Mouse (Mus musculus): ENCODE data around the gene Camk2d. TPM values are rescaled to one million over a fixed set of nuclear protein-coding genes. Genes with fewer than 3 reads are reported as not detected.

Camk2d gene
- polyA plus RNA-seq, 1 experiment: 5.8 TPM

DNA sequence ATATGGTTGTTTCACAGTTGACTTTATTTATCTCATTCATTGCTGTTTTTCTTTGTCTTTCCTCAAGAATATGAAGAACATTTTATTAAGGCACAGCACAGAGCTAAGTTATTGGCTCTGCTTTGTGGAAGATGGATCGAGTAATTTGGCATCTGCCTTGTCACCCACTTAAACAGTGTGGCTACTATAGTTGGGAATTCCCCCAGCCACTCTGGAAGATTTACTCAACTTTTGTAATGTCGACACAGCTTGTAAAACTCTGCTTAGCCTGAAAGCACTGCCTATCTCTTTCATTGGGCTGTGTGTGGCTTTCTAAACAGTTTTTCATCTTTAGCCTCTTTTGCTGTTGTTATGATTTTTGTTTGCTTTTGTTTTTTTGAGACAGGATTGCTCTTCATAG, 56.3 kb downstream of the Camk2d start:
- Histone ChIP-seq H3K36me3 (ENCODE audit: control insufficient read depth, insufficient read depth, low read length) (no peaks in the 10 kb centered on the region), H3K4me3 (ENCODE audit: control insufficient read depth, low read depth, low read length) (no peak overlapping the region), H3K27me3 (ENCODE audit: control insufficient read depth, insufficient read depth, low read length) (no peaks in the 10 kb centered on the region), H3K27ac (ENCODE audit: control insufficient read depth, insufficient read depth, low read depth, low read length) (no peak overlapping the region), H3K4me1 (ENCODE audit: control insufficient read depth, insufficient read depth, low read length) (no peaks in the 10 kb centered on the region)
- TF ChIP-seq POLR2A (IDR thresholded peaks at IDR 0.05; ENCODE audit: control insufficient read depth, low read depth, low read length): no peak
- no peak for TF ChIP-seq CTCF (IDR thresholded peaks at IDR 0.05; ENCODE audit: control insufficient read depth, insufficient read depth, insufficient replicate concordance, low read depth, low read length)

DNA sequence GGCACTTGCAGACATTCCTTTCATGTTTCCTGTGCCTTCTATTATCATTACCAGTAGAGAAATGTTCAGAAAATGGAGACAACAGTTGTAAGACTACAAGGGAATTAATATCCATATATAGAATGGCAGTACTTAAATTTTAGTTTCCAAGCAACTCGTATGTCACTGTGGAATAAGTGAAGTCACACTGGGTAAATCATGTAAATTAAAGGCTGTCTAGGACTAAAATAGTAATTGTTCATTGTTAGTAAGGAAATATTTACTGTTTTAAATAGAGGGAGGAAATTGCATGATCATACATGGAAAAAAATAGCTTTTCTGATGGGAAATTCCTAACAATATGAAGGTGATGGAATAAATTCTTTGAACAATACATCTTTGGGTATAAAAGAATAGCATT, 57.0 kb downstream of the Camk2d start:
- H3K4me3 ChIP-seq (ENCODE audit: control insufficient read depth, low read depth, low read length): no peak overlapping the region
- no peaks in the 10 kb centered on the region for H3K4me1 ChIP-seq (ENCODE audit: control insufficient read depth, insufficient read depth, low read length)
- H3K27ac ChIP-seq (ENCODE audit: control insufficient read depth, insufficient read depth, low read depth, low read length): no peak overlapping the region
- no peaks in the 10 kb centered on the region for H3K27me3 ChIP-seq (ENCODE audit: control insufficient read depth, insufficient read depth, low read length)
- no peak for TF ChIP-seq CTCF (IDR thresholded peaks at IDR 0.05; ENCODE audit: control insufficient read depth, insufficient read depth, insufficient replicate concordance, low read depth, low read length)
- TF ChIP-seq POLR2A (IDR thresholded peaks at IDR 0.05; ENCODE audit: control insufficient read depth, low read depth, low read length): no peak
- no peaks in the 10 kb centered on the region for H3K36me3 ChIP-seq (ENCODE audit: control insufficient read depth, insufficient read depth, low read length)

DNA sequence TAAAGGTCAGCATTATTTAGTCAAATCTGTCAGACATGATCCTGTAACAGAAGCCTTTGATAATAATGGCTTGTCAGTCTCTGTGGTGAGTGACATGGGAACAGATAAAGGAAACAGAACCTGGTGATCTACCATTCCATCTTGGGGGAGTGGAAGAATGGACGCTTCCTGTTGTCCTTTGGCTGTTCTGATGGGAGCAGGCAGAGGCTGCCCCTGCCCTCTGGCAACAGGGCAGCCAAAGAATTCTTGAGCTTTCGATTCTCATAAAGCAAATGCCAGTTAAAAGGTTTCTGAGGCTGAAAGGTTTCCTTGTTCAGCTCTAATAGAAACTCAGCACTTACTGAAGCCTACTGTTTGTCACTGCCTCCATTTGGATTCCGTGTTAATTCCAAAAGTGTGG, 60.1 kb downstream of the Camk2d start:
- no peak for TF ChIP-seq CTCF (IDR thresholded peaks at IDR 0.05; ENCODE audit: control insufficient read depth, insufficient read depth, insufficient replicate concordance, low read depth, low read length)
- no peak for TF ChIP-seq POLR2A (IDR thresholded peaks at IDR 0.05; ENCODE audit: control insufficient read depth, low read depth, low read length)
- Histone ChIP-seq H3K4me1 (ENCODE audit: control insufficient read depth, insufficient read depth, low read length) (no peaks in the 10 kb centered on the region), H3K4me3 (ENCODE audit: control insufficient read depth, low read depth, low read length) (no peak overlapping the region), H3K27me3 (ENCODE audit: control insufficient read depth, insufficient read depth, low read length) (no peaks in the 10 kb centered on the region), H3K27ac (ENCODE audit: control insufficient read depth, insufficient read depth, low read depth, low read length) (no peak overlapping the region), H3K36me3 (ENCODE audit: control insufficient read depth, insufficient read depth, low read length) (no peaks in the 10 kb centered on the region)

DNA sequence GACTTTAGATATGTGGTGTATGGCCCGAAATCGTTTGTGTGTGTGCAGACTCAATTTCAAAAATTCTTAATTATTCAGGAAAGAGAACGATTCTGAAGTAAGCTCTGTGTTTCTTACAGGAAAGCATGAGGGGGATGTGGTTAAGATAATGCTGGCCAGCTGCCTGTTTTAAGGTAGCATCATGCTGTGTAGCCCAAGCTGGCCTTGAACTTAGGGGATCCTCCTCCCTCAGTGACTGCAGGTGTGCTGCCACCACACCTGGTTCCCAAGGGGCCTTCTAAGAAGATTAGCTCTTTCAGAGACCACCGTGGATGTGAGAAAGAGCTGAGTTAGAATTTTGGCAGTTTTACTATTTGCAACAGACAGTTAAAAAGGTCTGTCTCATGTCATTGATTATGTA, 61.8 kb downstream of the Camk2d start:
- Histone ChIP-seq H3K4me3 (ENCODE audit: control insufficient read depth, low read depth, low read length) (no peak overlapping the region), H3K27ac (ENCODE audit: control insufficient read depth, insufficient read depth, low read depth, low read length) (no peak overlapping the region), H3K4me1 (ENCODE audit: control insufficient read depth, insufficient read depth, low read length) (no peaks in the 10 kb centered on the region), H3K36me3 (ENCODE audit: control insufficient read depth, insufficient read depth, low read length) (no peaks in the 10 kb centered on the region), H3K27me3 (ENCODE audit: control insufficient read depth, insufficient read depth, low read length) (no peaks in the 10 kb centered on the region)
- no peak for TF ChIP-seq POLR2A (IDR thresholded peaks at IDR 0.05; ENCODE audit: control insufficient read depth, low read depth, low read length)
- TF ChIP-seq CTCF (IDR thresholded peaks at IDR 0.05; ENCODE audit: control insufficient read depth, insufficient read depth, insufficient replicate concordance, low read depth, low read length): no peak

DNA sequence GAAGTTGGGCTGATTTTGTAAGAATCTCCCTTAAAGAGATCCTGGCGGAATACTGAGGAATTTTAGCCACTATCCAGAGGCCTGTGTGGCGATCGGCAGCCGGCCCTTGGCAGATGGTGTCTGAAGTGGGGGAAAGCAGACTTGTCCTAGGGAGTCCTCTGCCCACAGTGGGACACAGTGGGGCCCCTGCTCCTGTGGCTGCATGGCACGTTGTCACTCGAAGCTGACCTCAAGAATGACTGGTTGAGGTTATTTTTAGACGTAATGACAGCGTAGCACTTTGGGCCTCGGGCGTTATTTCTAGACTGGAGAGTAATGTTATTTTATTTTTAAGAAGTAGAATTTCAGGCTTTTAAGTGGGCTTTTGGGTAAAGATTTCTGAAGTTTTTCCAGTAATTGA, 62.7 kb downstream of the Camk2d start:
- Histone ChIP-seq H3K4me1 (ENCODE audit: control insufficient read depth, insufficient read depth, low read length) (no peaks in the 10 kb centered on the region), H3K27ac (ENCODE audit: control insufficient read depth, insufficient read depth, low read depth, low read length) (no peak overlapping the region), H3K36me3 (ENCODE audit: control insufficient read depth, insufficient read depth, low read length) (no peaks in the 10 kb centered on the region), H3K4me3 (ENCODE audit: control insufficient read depth, low read depth, low read length) (no peak overlapping the region), H3K27me3 (ENCODE audit: control insufficient read depth, insufficient read depth, low read length) (no peaks in the 10 kb centered on the region)
- TF ChIP-seq POLR2A (IDR thresholded peaks at IDR 0.05; ENCODE audit: control insufficient read depth, low read depth, low read length) (no peak), CTCF (IDR thresholded peaks at IDR 0.05; ENCODE audit: control insufficient read depth, insufficient read depth, insufficient replicate concordance, low read depth, low read length) (no peak)

DNA sequence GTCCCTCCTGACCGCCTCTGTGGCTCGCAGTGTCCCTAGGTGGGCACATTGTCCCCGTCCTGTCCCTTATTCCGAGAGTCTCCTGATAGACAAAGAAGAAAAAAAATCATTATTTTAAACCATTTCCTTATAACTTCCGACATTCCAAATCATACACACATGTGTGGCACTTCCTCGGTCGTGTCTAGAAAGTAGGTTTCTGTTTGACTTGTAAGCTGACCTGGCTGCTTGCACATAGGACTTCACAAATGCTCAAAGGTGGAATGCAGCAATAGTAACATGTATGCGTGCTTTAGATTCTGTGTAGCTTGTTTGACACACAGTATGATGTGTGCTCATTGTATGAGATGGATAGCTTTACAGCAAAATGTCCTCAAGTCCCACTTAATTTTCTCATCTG, 63.1 kb downstream of the Camk2d start:
- Histone ChIP-seq H3K4me3 (ENCODE audit: control insufficient read depth, low read depth, low read length) (no peak overlapping the region), H3K27ac (ENCODE audit: control insufficient read depth, insufficient read depth, low read depth, low read length) (no peak overlapping the region), H3K4me1 (ENCODE audit: control insufficient read depth, insufficient read depth, low read length) (no peaks in the 10 kb centered on the region), H3K36me3 (ENCODE audit: control insufficient read depth, insufficient read depth, low read length) (no peaks in the 10 kb centered on the region), H3K27me3 (ENCODE audit: control insufficient read depth, insufficient read depth, low read length) (no peaks in the 10 kb centered on the region)
- TF ChIP-seq CTCF (IDR thresholded peaks at IDR 0.05; ENCODE audit: control insufficient read depth, insufficient read depth, insufficient replicate concordance, low read depth, low read length) (no peak), POLR2A (IDR thresholded peaks at IDR 0.05; ENCODE audit: control insufficient read depth, low read depth, low read length) (no peak)

DNA sequence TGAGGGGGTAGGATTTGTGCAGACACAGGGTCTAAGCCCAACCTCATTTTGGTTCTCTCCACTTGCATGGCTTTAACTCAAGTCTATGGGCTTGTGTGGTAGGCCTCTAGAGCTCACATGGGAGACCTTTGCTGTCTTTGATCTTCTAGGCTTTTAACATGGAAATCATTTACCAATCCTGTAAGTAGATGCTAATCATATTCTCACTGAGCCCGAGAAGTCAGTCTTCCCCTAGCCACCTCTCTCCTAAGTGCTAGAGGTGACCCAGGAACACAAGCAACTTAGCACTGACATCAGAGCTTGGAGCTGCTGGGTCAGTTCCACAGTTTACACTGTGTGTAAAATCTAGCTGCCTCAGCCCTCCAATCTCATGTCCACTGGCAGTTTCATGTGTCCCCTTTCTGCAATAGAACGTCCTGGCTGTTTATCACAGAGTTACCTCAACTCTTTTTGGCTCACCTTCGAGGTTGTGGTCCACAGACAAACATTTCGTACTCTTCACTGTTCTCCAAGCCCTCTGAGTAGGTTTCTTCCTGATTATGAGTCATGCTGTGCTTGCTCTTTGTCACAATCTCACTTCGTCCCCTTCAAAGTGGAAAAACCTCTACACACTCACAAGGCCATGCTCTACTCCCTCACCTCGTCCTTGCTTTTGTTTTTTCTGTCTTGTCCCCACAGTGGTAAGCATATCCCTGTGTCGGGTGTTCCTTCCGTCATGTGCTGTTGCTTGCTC, 63.9 kb downstream of the Camk2d start:
- Histone ChIP-seq H3K36me3 (ENCODE audit: control insufficient read depth, insufficient read depth, low read length) (no peaks in the 10 kb centered on the region), H3K27ac (ENCODE audit: control insufficient read depth, insufficient read depth, low read depth, low read length) (no peak overlapping the region), H3K27me3 (ENCODE audit: control insufficient read depth, insufficient read depth, low read length) (no peaks in the 10 kb centered on the region), H3K4me1 (ENCODE audit: control insufficient read depth, insufficient read depth, low read length) (no peaks in the 10 kb centered on the region), H3K4me3 (ENCODE audit: control insufficient read depth, low read depth, low read length) (no peak overlapping the region)
- TF ChIP-seq POLR2A (IDR thresholded peaks at IDR 0.05; ENCODE audit: control insufficient read depth, low read depth, low read length) (no peak), CTCF (IDR thresholded peaks at IDR 0.05; ENCODE audit: control insufficient read depth, insufficient read depth, insufficient replicate concordance, low read depth, low read length) (no peak)
